Mouse (Mus musculus) stomach, postnatal 0 days (tissue): ENCODE results near the gene Phgr1. TPM values are rescaled to one million over a fixed set of nuclear protein-coding genes. Genes with fewer than 3 reads are reported as not detected.

Experiments
- ATAC-seq: fragments of 200-750 bp; cut with Nextera tagmentation; 2 replicates; pipeline ENCODE4 v1.8.0; 2017; ENCODE audit not compliant: low FRiP score, low TSS enrichment
- DNase-seq: peaks from one replicate; pipeline ENCODE4 v3.0.0-alpha.2; 2016; ENCODE audit warnings: low spot score
- H3K27ac ChIP-seq: fragments of 300-500 bp; sonication (generic); replicated peaks from 2 replicates; pipeline ENCODE4 v1.5.1; 2014; ENCODE audit warnings: mild to moderate bottlenecking, control low read depth
- H3K27me3 ChIP-seq: fragments of 300-500 bp; sonication (generic); 2 replicates; pipeline ENCODE4 v1.6.1; 2014; ENCODE audit warnings: low read length; ENCODE audit not compliant: control insufficient read depth, insufficient read depth
- H3K36me3 ChIP-seq: fragments of 300-500 bp; sonication (generic); 2 replicates; pipeline ENCODE4 v1.6.1; 2014; ENCODE audit warnings: low read length, mixed read lengths; ENCODE audit not compliant: control insufficient read depth, insufficient read depth
- H3K4me1 ChIP-seq: fragments of 300-500 bp; sonication (generic); replicated peaks from 2 replicates; pipeline ENCODE4 v1.6.1; 2014; ENCODE audit warnings: antibody characterized with exemption; ENCODE audit not compliant: control insufficient read depth, insufficient read depth
- H3K4me2 ChIP-seq: fragments of 300-500 bp; sonication (generic); replicated peaks from 2 replicates; pipeline ENCODE4 v1.6.1; 2014; ENCODE audit warnings: low read depth, mild to moderate bottlenecking, control low read depth, moderate library complexity
- H3K4me3 ChIP-seq: fragments of 300-500 bp; sonication (generic); 2 replicates; pipeline ENCODE4 v1.5.1; 2014; ENCODE audit warnings: low read depth, low read length, control low read depth
- H3K9ac ChIP-seq: fragments of 300-500 bp; sonication (generic); 2 replicates; pipeline ENCODE4 v1.6.1; 2014; ENCODE audit warnings: mild to moderate bottlenecking, low read length, control low read depth, mixed read lengths
- H3K9me3 ChIP-seq: fragments of 300-500 bp; sonication (generic); 2 replicates; pipeline ENCODE4 v1.6.1; 2016; ENCODE audit warnings: low read length; ENCODE audit not compliant: control insufficient read depth
- CTCF ChIP-seq: IDR thresholded peaks from 2 replicates; pipeline ENCODE4 v1.5.1; 2016; ENCODE audit warnings: antibody characterized with exemption, low read depth, mild to moderate bottlenecking, moderate library complexity
- EP300 ChIP-seq: optimal IDR thresholded peaks from 2 replicates; pipeline ENCODE3; 2016; ENCODE audit warnings: antibody characterized with exemption
- WGBS: fragments of 180-500 bp; shearing (Covaris S2); extraction: QIAGEN DNeasy Blood & Tissue Kit; methylation state at CpG from one replicate; pipeline ENCODE4 v1.1.7; 2014; 5-methylcytosine and 5-hydroxymethylcytosine counted together
- polyA plus RNA-seq: library from polyadenylated mRNA; unstranded; fragments of >200 nt; fragmentation: Nextera tagmentation; extraction: Ambion mirVana; gene quantifications from 2 replicates; pipeline ENCODE4 v1.2.1, GENCODE M21; 2015

Gene Phgr1
- polyA plus RNA-seq, 1 experiment from 2014 or later, result 184 TPM

GRCm38 (mm10) chr2:118740341-118740740 lies 32.2 kb upstream of the Phgr1 start:
- H3K27me3 ChIP-seq, result no peaks in the 10 kb centered on the region
- no peaks in the 10 kb centered on the region for H3K36me3 ChIP-seq
- H3K4me3 ChIP-seq, result no peak overlapping the region
- H3K4me2 ChIP-seq, result no peak overlapping the region
- no peak overlapping the region for H3K9ac ChIP-seq
- no peak overlapping the region for H3K27ac ChIP-seq
- H3K4me1 ChIP-seq, result peaks cover 4% of the 10 kb centered on the region; the same call in 1 of the 2 replicates
- ATAC-seq (no peak), DNase-seq (no peak)
- no peak for TF ChIP-seq CTCF
- no peak for TF ChIP-seq EP300
- 63% methylated on average over 3 of the region's 3 CpGs for WGBS
- H3K9me3 ChIP-seq, result no peaks in the 10 kb centered on the region

- Histone ChIP-seq H3K27ac (no peak overlapping the region), H3K4me1 (peaks cover 4% of the 10 kb centered on the region; the same call in 1 of the 2 replicates), H3K9me3 (no peaks in the 10 kb centered on the region), H3K27me3 (no peaks in the 10 kb centered on the region), H3K36me3 (no peaks in the 10 kb centered on the region), H3K4me2 (no peak overlapping the region), H3K4me3 (no peak overlapping the region), H3K9ac (no peak overlapping the region)
- DNase-seq (no peak), ATAC-seq (no peak)
- WGBS, result 58% methylated on average over 9 of the region's 9 CpGs
- TF ChIP-seq CTCF (no peak), EP300 (no peak)
These were observed 31.4 kb upstream of the Phgr1 start for GRCm38 (mm10) chr2:118741183-118741582.

DNA sequence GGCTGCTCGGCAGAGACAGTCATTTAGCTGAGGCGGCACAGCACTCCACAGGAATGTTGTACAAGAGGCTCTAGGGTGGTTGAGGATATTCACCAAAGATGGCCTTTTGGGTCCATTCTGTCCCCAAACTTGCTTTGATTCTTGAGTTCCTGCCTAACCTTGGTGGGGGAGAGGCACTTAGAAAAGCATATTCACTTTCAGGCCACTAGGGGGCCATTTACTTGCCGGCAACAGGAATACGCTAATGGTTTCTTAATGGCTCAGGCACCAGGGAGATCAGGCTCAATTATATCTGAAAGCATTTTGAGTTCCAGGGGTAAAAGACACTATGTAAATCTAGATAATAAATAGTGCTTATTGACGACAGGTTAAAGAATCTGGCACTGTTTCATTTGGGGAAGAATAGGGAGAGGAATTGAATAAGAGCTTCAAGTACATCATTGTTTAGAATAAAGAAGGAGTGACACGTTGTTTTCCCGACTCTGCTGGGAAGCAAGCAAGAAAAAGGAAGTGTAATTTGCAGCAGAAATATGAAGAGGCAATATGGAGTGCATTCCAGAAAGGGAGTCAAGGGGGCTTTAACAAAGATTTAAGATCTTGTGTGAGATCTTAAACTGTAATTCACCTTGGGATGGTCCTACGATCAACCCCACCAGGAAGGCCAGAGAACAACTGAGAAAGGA lies 29.2 kb upstream of the Phgr1 start:
- peaks cover 4% of the 10 kb centered on the region; the same call in 1 of the 2 replicates for H3K4me1 ChIP-seq
- no peak overlapping the region for H3K4me2 ChIP-seq
- H3K4me3 ChIP-seq, result no peak overlapping the region
- 23% methylated on average over 8 of the region's 8 CpGs for whole genome bisulfite sequencing
- DNase-seq, result no peak
- H3K27me3 ChIP-seq, result no peaks in the 10 kb centered on the region
- H3K9ac ChIP-seq, result no peak overlapping the region
- H3K36me3 ChIP-seq, result 0 out of 2 replicates have a peak, but pooled peaks cover 1% of the 10 kb centered on the region
- H3K27ac ChIP-seq, result no peak overlapping the region
- no peaks in the 10 kb centered on the region for H3K9me3 ChIP-seq
- TF ChIP-seq EP300, result no peak
- TF ChIP-seq CTCF, result peak; percentile 86
- no peak for ATAC-seq

DNA sequence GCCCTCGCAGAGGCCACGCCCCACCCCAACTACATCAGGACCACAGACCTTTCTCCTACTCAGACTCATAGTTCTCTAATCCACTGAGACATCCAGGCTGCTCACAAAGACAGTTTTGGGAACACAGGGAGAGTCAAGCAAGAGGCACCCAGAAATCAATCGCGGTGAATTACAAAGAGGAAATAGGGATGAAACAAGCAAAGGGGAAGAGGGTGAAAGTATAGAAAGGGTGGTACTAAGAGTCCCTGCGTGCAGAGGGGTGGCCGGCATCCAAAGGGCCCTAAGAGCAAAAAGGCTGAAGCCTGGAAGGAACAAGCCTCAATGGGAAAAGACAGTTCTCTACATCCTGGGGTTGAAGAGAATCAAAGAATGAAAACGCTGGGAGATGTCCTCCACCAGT lies 27.9 kb upstream of the Phgr1 start:
- WGBS, result 19% methylated on average over 7 of the region's 7 CpGs
- Histone ChIP-seq H3K27ac (no peak overlapping the region), H3K9ac (no peak overlapping the region), H3K4me1 (peaks cover 4% of the 10 kb centered on the region; the same call in 1 of the 2 replicates), H3K27me3 (no peaks in the 10 kb centered on the region), H3K36me3 (0 out of 2 replicates have a peak, but pooled peaks cover 2% of the 10 kb centered on the region), H3K9me3 (no peaks in the 10 kb centered on the region), H3K4me3 (no peak overlapping the region; the same call in 1 of the 2 replicates), H3K4me2 (peak overlapping the region; percentile 99; the same call in 1 of the 2 replicates)
- TF ChIP-seq CTCF (no peak), EP300 (no peak)
- DNase-seq, result no peak
- ATAC-seq, result no peak

DNA sequence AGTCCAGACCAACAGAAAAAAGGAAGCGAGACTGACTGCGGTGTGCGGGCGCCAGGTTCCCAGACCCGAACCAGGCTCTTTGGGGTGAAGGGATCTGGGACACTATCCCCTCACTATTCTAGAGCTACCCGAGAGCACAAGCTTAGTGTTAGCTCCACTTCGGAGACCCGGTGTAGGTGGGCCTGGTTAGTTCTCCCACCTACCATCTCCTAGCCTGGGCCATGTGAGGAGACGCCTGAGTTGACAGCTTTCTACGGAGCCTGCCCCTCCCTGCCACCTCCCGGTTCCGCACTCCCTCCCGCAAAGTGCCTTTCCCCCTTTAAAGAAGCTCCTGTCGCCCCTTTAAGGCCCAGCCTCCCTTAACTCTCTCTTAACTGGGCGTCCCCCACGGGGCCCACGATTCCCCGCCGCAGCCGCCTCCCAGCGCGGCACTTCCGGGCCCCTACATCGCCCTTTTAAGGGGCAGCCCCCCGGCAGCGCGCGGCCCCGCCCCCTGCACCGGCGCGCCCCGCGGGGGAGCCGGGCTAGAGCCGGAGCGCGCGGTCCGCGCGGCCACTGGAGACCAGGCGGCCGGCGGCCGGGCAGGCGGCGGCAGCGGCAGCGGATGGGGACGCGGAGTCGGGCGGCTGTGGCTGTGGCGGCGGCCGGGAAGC lies 27.2 kb upstream of the Phgr1 start, which contains the start of gene Inafm2:
TSS of gene Inafm2 (plus strand) at position 527 of the 653 bp plus-strand sequence.
- H3K9ac ChIP-seq, result peak within 1 kb of the TSS; percentile 93
- H3K4me2 ChIP-seq, result peak within 1 kb of the TSS; percentile 99
- H3K4me3 ChIP-seq, result peak within 1 kb of the TSS; percentile 80
- H3K9me3 ChIP-seq, result no peaks in the 10 kb centered on the region
- WGBS, result under 1% methylated on average over 44 of the region's 57 CpGs
- H3K36me3 ChIP-seq, result 0 out of 2 replicates have a peak, but pooled peaks cover 2% of the 10 kb centered on the region
- no peak for TF ChIP-seq EP300
- TF ChIP-seq CTCF, result 0 out of 2 replicates have a peak, but pooled peaks have one; percentile 7
- H3K27me3 ChIP-seq, result no peaks in the 10 kb centered on the region
- peak within 1 kb of the TSS; percentile 84 for H3K27ac ChIP-seq
- peaks cover 4% of the 10 kb centered on the region; the same call in 1 of the 2 replicates for H3K4me1 ChIP-seq
- ATAC-seq (peak; percentile 90), DNase-seq (peak; percentile 90)
